Mouse (Mus musculus): ENCODE data around the gene Mettl24.

Gene Mettl24

GRCm38 (mm10) chr10:40685641-40686040, 2.6 kb downstream of the Mettl24 start:
- no peak for DNase-seq (ENCODE audit: low spot score)

- no peak for DNase-seq (ENCODE audit: low spot score)
These were observed 3.9 kb downstream of the Mettl24 start for GRCm38 (mm10) chr10:40686976-40687375.

- DNase-seq (ENCODE audit: low spot score), result no peak
These were observed 4.3 kb downstream of the Mettl24 start for GRCm38 (mm10) chr10:40687407-40687806.

GRCm38 (mm10) chr10:40688266-40688665, 5.2 kb downstream of the Mettl24 start:
- DNase-seq (ENCODE audit: low spot score), result no peak

GRCm38 (mm10) chr10:40688873-40689272, 5.8 kb downstream of the Mettl24 start:
- no peak for DNase-seq (ENCODE audit: low spot score)

- no peak for DNase-seq (ENCODE audit: low spot score)
These were observed 15.6 kb downstream of the Mettl24 start for GRCm38 (mm10) chr10:40698652-40699051.

- DNase-seq (ENCODE audit: low spot score), result no peak
These were observed 28.0 kb downstream of the Mettl24 start for GRCm38 (mm10) chr10:40711127-40711526.

GRCm38 (mm10) chr10:40713018-40713608, 30.0 kb downstream of the Mettl24 start:
- peak; percentile 47 for DNase-seq (ENCODE audit: low spot score)

GRCm38 (mm10) chr10:40713829-40714228, 30.7 kb downstream of the Mettl24 start:
- DNase-seq (ENCODE audit: low spot score), result no peak

- DNase-seq (ENCODE audit: low spot score), result peak; percentile 11
These were observed 32.1 kb downstream of the Mettl24 start for GRCm38 (mm10) chr10:40715151-40715550.

GRCm38 (mm10) chr10:40716296-40716695, 33.2 kb downstream of the Mettl24 start:
- DNase-seq (ENCODE audit: low spot score), result no peak

GRCm38 (mm10) chr10:40716713-40717112, 33.6 kb downstream of the Mettl24 start:
- DNase-seq (ENCODE audit: low spot score), result no peak

- no peak for DNase-seq (ENCODE audit: low spot score)
These were observed 35.3 kb downstream of the Mettl24 start for GRCm38 (mm10) chr10:40718362-40718761.

GRCm38 (mm10) chr10:40719062-40719461, 36.0 kb downstream of the Mettl24 start:
- no peak for DNase-seq (ENCODE audit: low spot score)

GRCm38 (mm10) chr10:40720883-40721282, 37.8 kb downstream of the Mettl24 start:
- DNase-seq (ENCODE audit: low spot score), result no peak

GRCm38 (mm10) chr10:40724342-40724741, 41.3 kb downstream of the Mettl24 start:
- no peak for DNase-seq (ENCODE audit: low spot score)

GRCm38 (mm10) chr10:40725066-40725465, 42.0 kb downstream of the Mettl24 start:
- no peak for DNase-seq (ENCODE audit: low spot score)

GRCm38 (mm10) chr10:40725471-40725870, 42.4 kb downstream of the Mettl24 start:
- DNase-seq (ENCODE audit: low spot score), result no peak

GRCm38 (mm10) chr10:40726288-40726902, 43.3 kb downstream of the Mettl24 start:
- DNase-seq (ENCODE audit: low spot score), result no peak

- DNase-seq (ENCODE audit: low spot score), result no peak
These were observed 43.9 kb downstream of the Mettl24 start for GRCm38 (mm10) chr10:40726989-40727388.

GRCm38 (mm10) chr10:40730200-40730599, 47.1 kb downstream of the Mettl24 start:
- no peak for DNase-seq (ENCODE audit: low spot score)

- DNase-seq (ENCODE audit: low spot score), result no peak
These were observed 50.2 kb downstream of the Mettl24 start for GRCm38 (mm10) chr10:40733291-40733690.

GRCm38 (mm10) chr10:40736172-40736571, 53.1 kb downstream of the Mettl24 start:
- DNase-seq (ENCODE audit: low spot score), result no peak
